Mouse (Mus musculus) cerebellum, adult 2 months (tissue): ENCODE measurements around the gene Ceacam2.

ENCODE experiments used
- CTCF ChIP-seq: fragments of 200-500 bp; IDR thresholded peaks from 2 replicates; pipeline ENCODE4 v1.5.1; 2011; ENCODE audit warnings: low read depth, mild to moderate bottlenecking, control low read depth, low read length, moderate library complexity, borderline replicate concordance; ENCODE audit not compliant: insufficient read depth
- POLR2A ChIP-seq: fragments of 200-500 bp; IDR thresholded peaks from 2 replicates; pipeline ENCODE4 v1.6.1; 2011; ENCODE audit warnings: low read length, control low read depth, borderline replicate concordance; ENCODE audit not compliant: insufficient read depth

DNA sequence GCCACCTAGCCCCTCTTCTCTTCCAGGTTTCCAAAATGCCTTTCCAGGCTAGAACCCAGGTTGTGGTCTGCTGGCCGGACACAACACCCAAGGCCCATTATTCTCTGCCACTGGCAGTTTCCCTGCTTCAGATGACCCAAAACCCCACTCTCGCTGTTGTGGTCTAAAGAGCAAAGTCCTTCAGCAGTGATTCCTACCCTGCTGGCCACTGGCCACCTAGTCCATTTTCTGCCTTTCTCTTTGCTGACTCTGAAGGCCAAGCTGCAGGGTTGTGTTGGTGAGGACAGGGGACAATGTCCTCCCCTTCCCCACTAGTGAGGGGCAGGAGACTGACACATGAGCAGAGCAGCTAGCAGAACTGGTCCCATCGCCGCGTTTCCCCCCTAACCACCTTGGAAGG is 35.4 kb upstream of the Ceacam2 start:
- TF ChIP-seq CTCF: no peak
- TF ChIP-seq POLR2A: no peak
